ENCODE assay signal across 8 mouse cellular contexts in the genomic region with DNA sequence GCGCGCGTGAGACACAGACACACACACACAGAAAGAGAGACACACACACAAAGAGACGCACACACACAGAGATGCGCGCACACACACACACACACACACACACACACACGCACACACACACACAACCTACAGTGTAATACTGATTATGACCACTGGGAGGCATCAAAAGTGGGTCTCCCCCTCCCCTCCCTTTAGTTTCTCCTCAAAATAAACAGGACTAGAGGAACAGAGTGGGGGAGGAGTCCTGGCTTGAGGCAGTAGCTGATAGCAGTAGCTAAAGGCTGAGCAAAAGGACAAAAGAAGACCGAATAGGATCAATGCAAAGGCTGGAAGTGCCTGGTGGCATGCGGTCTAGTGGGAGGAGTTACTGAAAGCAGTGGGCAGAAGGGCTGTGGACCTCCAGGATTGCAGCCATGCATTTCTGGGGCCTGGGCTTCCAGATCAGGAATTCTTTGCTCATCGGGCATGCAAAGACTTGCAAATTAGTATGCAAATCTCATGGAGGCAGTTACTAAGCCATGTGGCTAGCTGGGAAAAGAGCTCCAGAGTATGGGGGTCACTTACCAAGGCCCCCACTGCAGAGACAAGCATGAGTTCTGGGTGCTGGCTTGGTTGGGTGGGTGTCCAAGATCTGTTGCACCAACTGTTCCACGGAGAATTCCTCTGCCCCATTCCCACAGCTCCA. TPM values are rescaled to one million over a fixed set of nuclear protein-coding genes. Genes with fewer than 3 reads are reported as not detected.
A peak's percentile ranks its signal among the peaks of the same experiment; 100 is the strongest.
DNase-seq lines count a peak whose midpoint lies in the region; ATAC-seq and TF ChIP-seq lines count a peak whose summit lies in the region.
"Had no signal": no experiment of that assay in that cellular context is flagged by ENCODE, and none has a peak within 500 bp of the region (broad histone marks: within the 10 kb centered on the region; RNA-seq: fewer than 3 reads in every experiment).

No protein-coding gene starts in this region.

- TF ChIP-seq CTCF in lung, adult 2 months (IDR thresholded peaks at IDR 0.05; ENCODE audit: insufficient read depth, low read length) = 0 out of 2 replicates have a peak, but pooled peaks have one; percentile 2
- TF ChIP-seq CTCF in midbrain, postnatal 0 days (IDR thresholded peaks at IDR 0.05) = peak; percentile 90

- H3K27ac ChIP-seq in forebrain, embryonic 11.5 days (ENCODE audit: low read depth, low read length) = peak overlapping the region; percentile 8
- H3K27ac ChIP-seq in midbrain, postnatal 0 days (ENCODE audit: low read depth, low read length) = peak overlapping the region; percentile 62

- 52% methylated on average over 11 of the region's 11 CpGs for WGBS in lung, adult 2 months
- WGBS in forebrain, embryonic 11.5 days = 5% methylated on average over 11 of the region's 11 CpGs
- WGBS in midbrain, postnatal 0 days = 18% methylated on average over 11 of the region's 11 CpGs

- no peak for TF ChIP-seq POLR2A in lung, adult 2 months (IDR thresholded peaks at IDR 0.05; ENCODE audit: borderline replicate concordance, extremely low read depth, low read depth, low read length)

- no peak overlapping the region for H3K9ac ChIP-seq in forebrain, embryonic 11.5 days (ENCODE audit: low read length)
- no peak overlapping the region for H3K9ac ChIP-seq in midbrain, postnatal 0 days (replicated peaks; ENCODE audit: low read length, poor library complexity, severe bottlenecking)

- no peaks in the 10 kb centered on the region for H3K9me3 ChIP-seq in forebrain, embryonic 11.5 days (ENCODE audit: control insufficient read depth, low read length)
- H3K9me3 ChIP-seq in midbrain, postnatal 0 days (ENCODE audit: low read length) = no peaks in the 10 kb centered on the region

- H3K27me3 ChIP-seq in forebrain, embryonic 11.5 days (ENCODE audit: control insufficient read depth, insufficient read depth, low read length) = no peaks in the 10 kb centered on the region
- no peaks in the 10 kb centered on the region for H3K27me3 ChIP-seq in midbrain, postnatal 0 days (ENCODE audit: insufficient read depth, low read length)

- no peak overlapping the region for H3K4me3 ChIP-seq in lung, adult 2 months (replicated peaks; ENCODE audit: extremely low read depth, low read depth, low read length)
- no peak overlapping the region for H3K4me3 ChIP-seq in forebrain, embryonic 11.5 days (ENCODE audit: low read depth, low read length)
- no peak overlapping the region for H3K4me3 ChIP-seq in midbrain, postnatal 0 days (ENCODE audit: low read depth, low read length)

- H3K4me1 ChIP-seq in lung, adult 2 months (ENCODE audit: control insufficient read depth, insufficient read depth, low read length) = peaks cover 6% of the 10 kb centered on the region; the same call in 1 of the 2 replicates
- peaks cover 10% of the 10 kb centered on the region; the same call in 1 of the 2 replicates for H3K4me1 ChIP-seq in forebrain, embryonic 11.5 days (replicated peaks; ENCODE audit: control insufficient read depth, insufficient read depth, low read length)
- H3K4me1 ChIP-seq in midbrain, postnatal 0 days (ENCODE audit: insufficient read depth, low read length) = peaks cover 8% of the 10 kb centered on the region

- DNase-seq in lung, adult 2 months = no peak
- no peak for DNase-seq in lung, postnatal 25 days (ENCODE audit: low spot score)
- peak; percentile 74 for DNase-seq in WW6 (ENCODE audit: low read depth, low spot score)
- DNase-seq in forebrain, embryonic 11.5 days (ENCODE audit: low spot score) = peak; percentile 73
- DNase-seq in layer of hippocampus, adult 9-11 months = peak; percentile 67
- DNase-seq in midbrain, postnatal 0 days (ENCODE audit: low spot score) = peak; percentile 90
- no peak for DNase-seq in gastrocnemius, adult 18-20 months (ENCODE audit: low spot score)

- no peaks in the 10 kb centered on the region; the same call in 1 of the 2 replicates for H3K36me3 ChIP-seq in forebrain, embryonic 11.5 days (ENCODE audit: control insufficient read depth, insufficient read depth, low read length)
- peaks cover 44% of the 10 kb centered on the region for H3K36me3 ChIP-seq in midbrain, postnatal 0 days (ENCODE audit: insufficient read depth, low read length)

- H3K4me2 ChIP-seq in forebrain, embryonic 11.5 days (ENCODE audit: low read depth, low read length, severe bottlenecking) = 0 out of 2 replicates have a peak overlapping the region, but pooled peaks have one; percentile 18
- H3K4me2 ChIP-seq in midbrain, postnatal 0 days (ENCODE audit: low read depth, low read length, poor library complexity, severe bottlenecking) = no peak overlapping the region

- ATAC-seq in forebrain, embryonic 11.5 days (replicated peaks; ENCODE audit: low FRiP score) = peak; percentile 91
- ATAC-seq in midbrain, postnatal 0 days (ENCODE audit: low FRiP score) = peak; percentile 75

RNA-seq across cellular contexts. Expression of gene Camta2, which starts 5.9 kb away (rescaled TPM):
- polyA plus RNA-seq in lung, adult 2 months (2012; rRNA removed) = 33.1 and 35.7 TPM in 2 replicates
- polyA plus RNA-seq in forebrain, embryonic 11.5 days (2014; fragmentation: Nextera tagmentation; extraction: Ambion mirVana) = 10.8 and 11.4 TPM in 2 replicates
- total RNA-seq in midbrain, postnatal 0 days (2014; rRNA removed) = 20.3 and 24.0 TPM in 2 replicates
- 23.6 and 24.5 TPM in 2 replicates for polyA plus RNA-seq in midbrain, postnatal 0 days (2015; fragmentation: Nextera tagmentation; extraction: Ambion mirVana)
- 10 to 100 TPM; 40.6 TPM for total RNA-seq in gastrocnemius, adult 18-20 months (2021)

RNA-seq across cellular contexts. Expression of gene Spag7, which starts 12.8 kb away (rescaled TPM):
- polyA plus RNA-seq in lung, adult 2 months (2012; rRNA removed) = 24.7 and 39.0 TPM in 2 replicates
- 160 and 167 TPM in 2 replicates for polyA plus RNA-seq in forebrain, embryonic 11.5 days (2014; fragmentation: Nextera tagmentation; extraction: Ambion mirVana)
- total RNA-seq in midbrain, postnatal 0 days (2014; rRNA removed) = 41.9 and 45.3 TPM in 2 replicates
- 125 and 131 TPM in 2 replicates for polyA plus RNA-seq in midbrain, postnatal 0 days (2015; fragmentation: Nextera tagmentation; extraction: Ambion mirVana)
- 100 to 1,000 TPM in 1 of 2 experiments, 10 to 100 TPM in 1; 83.4 to 103 TPM for total RNA-seq in gastrocnemius, adult 18-20 months (2021)

RNA-seq across cellular contexts. Expression of gene Inca1, which starts 17.9 kb away (rescaled TPM):
- polyA plus RNA-seq in lung, adult 2 months (2012; rRNA removed) = 1.6 and 2.0 TPM in 2 replicates
- 0.65 and 1.3 TPM in 2 replicates for polyA plus RNA-seq in forebrain, embryonic 11.5 days (2014; fragmentation: Nextera tagmentation; extraction: Ambion mirVana)
- 1.7 and 4.8 TPM in 2 replicates for total RNA-seq in midbrain, postnatal 0 days (2014; rRNA removed)
- polyA plus RNA-seq in midbrain, postnatal 0 days (2015; fragmentation: Nextera tagmentation; extraction: Ambion mirVana) = 2.1 and 2.2 TPM in 2 replicates
- 1 to 10 TPM; 4.1 to 6.4 TPM for total RNA-seq in gastrocnemius, adult 18-20 months (2021)
- total RNA-seq: hematopoietic stem cell, adult 5-6 weeks had no signal

RNA-seq across cellular contexts. Expression of gene Kif1c, which starts 18.3 kb away (rescaled TPM):
- 78.2 and 103 TPM in 2 replicates for polyA plus RNA-seq in lung, adult 2 months (2012; rRNA removed)
- 6.4 and 6.9 TPM in 2 replicates for polyA plus RNA-seq in forebrain, embryonic 11.5 days (2014; fragmentation: Nextera tagmentation; extraction: Ambion mirVana)
- total RNA-seq in midbrain, postnatal 0 days (2014; rRNA removed) = 30.9 and 31.7 TPM in 2 replicates
- polyA plus RNA-seq in midbrain, postnatal 0 days (2015; fragmentation: Nextera tagmentation; extraction: Ambion mirVana) = 1.6 and 1.9 TPM in 2 replicates
- 100 to 1,000 TPM; 587 to 632 TPM for total RNA-seq in gastrocnemius, adult 18-20 months (2021)

RNA-seq across cellular contexts. Expression of gene Eno3, which starts 25.0 kb away (rescaled TPM):
- 19.6 and 97.3 TPM in 2 replicates for polyA plus RNA-seq in lung, adult 2 months (2012; rRNA removed)
- polyA plus RNA-seq in forebrain, embryonic 11.5 days (2014; fragmentation: Nextera tagmentation; extraction: Ambion mirVana) = 16.6 and 17.4 TPM in 2 replicates
- total RNA-seq in midbrain, postnatal 0 days (2014; rRNA removed) = 7.2 and 9.9 TPM in 2 replicates
- polyA plus RNA-seq in midbrain, postnatal 0 days (2015; fragmentation: Nextera tagmentation; extraction: Ambion mirVana) = 5.8 and 7.6 TPM in 2 replicates
- 1,000 to 10,000 TPM; 5,616 to 7,081 TPM for total RNA-seq in gastrocnemius, adult 18-20 months (2021)

Comparison
In these comparisons a context has a peak if more than half of its experiments do, and no peak if none do; other contexts are left out.
1. DNase-seq: peak in WW6 (single experiment), forebrain, embryonic 11.5 days (single experiment), layer of hippocampus, adult 9-11 months (single experiment) and midbrain, postnatal 0 days (single experiment); none in lung, adult 2 months (single experiment), lung, postnatal 25 days (single experiment) and gastrocnemius, adult 18-20 months (single experiment).